Mouse (Mus musculus) Patski (cell line): ENCODE measurements around the gene Dguok. TPM values are rescaled to one million over a fixed set of nuclear protein-coding genes. Genes with fewer than 3 reads are reported as not detected.

ENCODE experiments used
- ATAC-seq: fragments of 100-300 bp; one replicate; pipeline ENCODE4 v1.8.0; 2021
- CTCF ChIA-PET: fragments of 350-600 bp; sonication (Branson Sonifier 250); formaldehyde crosslinking; loops from one replicate; lab custom pipeline; 2022; ENCODE audit warnings: inconsistent platforms; lab: Charles Lee
- POLR2A ChIA-PET: fragments of 350-600 bp; sonication (Branson Sonifier 250); formaldehyde crosslinking; loops from one replicate; lab custom pipeline; 2022; ENCODE audit warnings: antibody characterized with exemption, inconsistent platforms; lab: Charles Lee
- DNase-seq: peaks from one replicate; pipeline ENCODE4 v3.0.0-alpha.2; 2011; ENCODE audit warnings: low read depth, low spot score
- H3K27me3 ChIP-seq: fragments of 371-371 bp; one replicate; pipeline ENCODE4 v1.5.1; 2021
- CTCF ChIP-seq: fragments of 100-300 bp; IDR thresholded peaks from one replicate; pipeline ENCODE4 v1.5.1; 2021
- in situ Hi-C: fragments of 300-500 bp; cut with MboI; formaldehyde crosslinking; loops from 3 replicates; pipeline ENCODE4 v1.11.1; 2018; ENCODE audit warnings: low pct_unique_long_range_greater_than_20kb, mixed read lengths
- polyA plus RNA-seq: library from polyadenylated mRNA; unstranded; gene quantifications from one replicate; pipeline ENCODE4 v1.2.3, GENCODE M21; 2021

Gene Dguok
- polyA plus RNA-seq, 1 experiment from 2014 or later = 42.2 TPM

DNA sequence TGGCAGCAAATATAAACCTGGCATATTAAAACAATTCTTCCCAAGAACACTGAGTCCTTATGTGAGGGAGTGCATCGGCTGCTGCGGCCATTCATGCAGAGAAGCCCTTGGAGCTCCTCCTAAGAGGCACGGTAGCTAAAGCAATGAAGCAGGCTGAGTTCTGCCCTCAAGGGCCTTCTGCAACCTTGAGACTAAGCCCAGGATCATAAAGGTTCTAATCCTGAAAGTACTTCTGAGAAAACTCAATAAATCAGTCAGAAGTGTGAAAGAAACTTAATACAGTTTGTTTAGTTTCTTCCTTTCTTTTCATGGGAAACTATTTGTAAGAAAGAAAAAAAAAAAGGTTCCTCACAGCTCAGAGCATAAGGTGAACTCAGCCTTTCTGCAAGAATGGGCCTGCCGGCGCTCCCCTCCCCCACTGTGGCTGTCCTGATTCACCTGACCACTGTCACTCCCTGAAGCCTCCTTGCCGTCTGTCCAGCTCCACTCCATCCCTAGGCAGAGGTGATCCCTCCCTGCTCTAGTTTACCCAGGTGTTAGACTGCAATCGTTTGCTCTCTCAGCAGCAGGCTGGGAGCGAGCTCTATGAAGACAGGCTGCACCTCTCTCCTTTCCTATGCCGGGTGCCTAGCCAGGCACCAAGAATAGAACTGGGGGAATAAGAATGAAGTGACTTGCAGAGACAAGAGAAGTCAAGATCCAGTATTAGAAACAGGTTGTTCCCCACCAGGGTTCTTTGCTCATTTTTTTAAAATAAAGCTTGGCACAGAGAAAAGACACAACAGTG, 5.1 kb downstream of the Dguok start:
- no peak for TF ChIP-seq CTCF
- ChIA-PET CTCF (interaction anchor here (0.8 to 1.9 kb wide), 3 partner anchors 62 to 142 kb away, joined by 3 to 5 read pairs (median 4); no protein-coding TSS in a partner anchor), POLR2A (interaction anchor here (0.9 kb wide), 1 partner anchor 34 kb away, joined by 3 read pairs; no protein-coding TSS in a partner anchor)
- no peak for ATAC-seq
- in situ Hi-C loops = no loop called here
- DNase-seq = no peak
- no peaks in the 10 kb centered on the region for H3K27me3 ChIP-seq

DNA sequence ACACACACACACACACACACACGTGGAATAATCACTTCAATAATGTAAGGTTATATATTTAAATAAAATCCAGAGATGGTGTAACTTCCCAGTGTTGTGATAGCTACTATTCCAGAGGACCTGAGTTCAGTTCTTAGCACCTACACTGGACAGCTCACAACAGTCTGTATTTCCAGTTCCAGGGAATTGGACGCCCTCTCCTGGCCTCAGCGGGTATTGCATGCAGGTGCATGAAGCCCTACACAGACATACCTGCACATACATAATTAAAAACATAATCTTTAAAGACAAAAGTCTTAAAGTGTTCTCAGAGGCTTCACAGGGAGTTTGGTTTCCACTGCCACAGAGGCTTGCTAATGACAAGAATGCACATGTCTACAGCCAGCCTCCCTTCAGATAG, 6.3 kb downstream of the Dguok start:
- CTCF ChIA-PET = interaction anchor here (1.9 kb wide), 1 partner anchor 65 kb away, joined by 5 read pairs; no protein-coding TSS in a partner anchor
- ATAC-seq (no peak), DNase-seq (no peak)
- no peaks in the 10 kb centered on the region for H3K27me3 ChIP-seq
- in situ Hi-C loops = no loop called here
- POLR2A ChIA-PET = interaction anchor here (0.7 kb wide), 1 partner anchor 38 kb away, joined by 3 read pairs; no protein-coding TSS in a partner anchor
- TF ChIP-seq CTCF = peak; percentile 69

DNA sequence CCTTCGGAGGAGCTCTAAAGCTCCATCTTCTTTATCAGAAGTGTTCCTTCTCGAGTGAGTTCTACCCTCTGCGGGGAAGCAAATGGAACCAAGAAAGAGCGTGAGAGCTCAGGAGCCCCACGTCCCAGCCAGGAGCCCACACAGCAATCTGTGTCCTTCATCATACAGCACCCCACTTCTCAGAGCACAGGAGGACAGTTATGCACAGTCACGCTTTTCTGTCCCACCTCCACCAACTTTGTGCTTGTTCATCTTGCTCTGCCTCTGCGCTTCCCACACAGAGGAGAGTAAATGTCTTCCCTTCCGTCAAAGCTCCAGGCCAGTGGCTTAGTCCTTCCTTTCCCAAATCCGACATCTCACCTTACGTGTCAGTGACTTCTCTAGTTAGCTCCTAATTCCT, 7.7 kb downstream of the Dguok start:
- ChIA-PET POLR2A (no interaction called here), CTCF (interaction anchor here (0.6 kb wide), 1 partner anchor 143 kb away, joined by 3 read pairs; no protein-coding TSS in a partner anchor)
- ATAC-seq (no peak), DNase-seq (no peak)
- H3K27me3 ChIP-seq = no peaks in the 10 kb centered on the region
- no peak for TF ChIP-seq CTCF
- in situ Hi-C loops = no loop called here

DNA sequence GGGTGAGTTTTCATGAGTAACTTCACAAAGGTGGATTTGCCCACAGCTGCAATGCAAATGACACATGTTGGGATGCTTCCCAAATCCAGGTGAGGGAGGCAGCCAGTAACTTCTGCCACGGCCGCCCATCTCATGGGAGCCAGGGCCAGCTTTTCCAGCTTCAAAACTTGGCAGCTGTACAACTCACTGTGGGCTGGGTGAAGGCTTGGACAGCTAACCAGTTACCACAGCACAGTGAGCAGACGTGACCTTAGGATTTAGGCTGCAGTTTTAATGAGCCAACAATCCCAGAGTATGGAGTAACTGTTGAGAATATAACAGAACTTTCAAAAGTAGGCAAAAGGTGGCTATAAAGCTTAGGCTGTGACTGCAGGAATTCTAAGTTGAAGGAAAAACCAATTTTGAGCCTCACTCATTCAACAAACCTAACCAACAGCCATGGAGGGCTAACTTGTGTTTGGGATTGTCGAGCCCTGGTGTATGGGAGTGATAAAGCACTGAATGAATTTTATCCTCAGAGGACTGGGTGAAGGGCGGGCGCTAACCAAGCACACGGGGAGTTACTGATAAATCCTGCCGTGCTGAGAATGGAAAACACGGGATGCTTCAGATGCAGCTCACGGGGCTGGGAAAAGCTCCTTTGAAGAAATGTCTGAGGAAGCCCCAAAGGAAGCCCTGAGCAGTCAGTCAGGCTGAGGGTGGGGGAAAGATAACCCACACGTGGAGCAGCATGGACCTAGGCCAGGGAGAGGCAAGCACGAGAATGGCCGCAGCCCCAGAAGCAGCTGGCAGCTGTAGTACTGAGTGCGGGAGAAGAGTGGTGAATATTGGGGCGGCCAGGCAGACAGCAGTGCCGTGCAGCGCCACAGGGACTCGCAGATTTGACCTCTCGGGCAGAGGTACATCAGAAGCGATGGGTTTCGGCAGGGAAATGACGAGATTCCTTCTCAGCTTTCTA, 9.7 kb downstream of the Dguok start:
- ATAC-seq (peak; percentile 44), DNase-seq (peak; percentile 72)
- ChIA-PET POLR2A (interaction anchor here (0.6 to 1.3 kb wide), 5 partner anchors 8 to 105 kb away, joined by 3 to 4 read pairs (median 3); no protein-coding TSS in a partner anchor), CTCF (interaction anchor here (0.7 to 2.7 kb wide), 6 partner anchors 8 to 147 kb away, joined by 3 to 11 read pairs (median 3); no protein-coding TSS in a partner anchor)
- TF ChIP-seq CTCF = no peak
- in situ Hi-C loops = no loop called here
- no peaks in the 10 kb centered on the region for H3K27me3 ChIP-seq

DNA sequence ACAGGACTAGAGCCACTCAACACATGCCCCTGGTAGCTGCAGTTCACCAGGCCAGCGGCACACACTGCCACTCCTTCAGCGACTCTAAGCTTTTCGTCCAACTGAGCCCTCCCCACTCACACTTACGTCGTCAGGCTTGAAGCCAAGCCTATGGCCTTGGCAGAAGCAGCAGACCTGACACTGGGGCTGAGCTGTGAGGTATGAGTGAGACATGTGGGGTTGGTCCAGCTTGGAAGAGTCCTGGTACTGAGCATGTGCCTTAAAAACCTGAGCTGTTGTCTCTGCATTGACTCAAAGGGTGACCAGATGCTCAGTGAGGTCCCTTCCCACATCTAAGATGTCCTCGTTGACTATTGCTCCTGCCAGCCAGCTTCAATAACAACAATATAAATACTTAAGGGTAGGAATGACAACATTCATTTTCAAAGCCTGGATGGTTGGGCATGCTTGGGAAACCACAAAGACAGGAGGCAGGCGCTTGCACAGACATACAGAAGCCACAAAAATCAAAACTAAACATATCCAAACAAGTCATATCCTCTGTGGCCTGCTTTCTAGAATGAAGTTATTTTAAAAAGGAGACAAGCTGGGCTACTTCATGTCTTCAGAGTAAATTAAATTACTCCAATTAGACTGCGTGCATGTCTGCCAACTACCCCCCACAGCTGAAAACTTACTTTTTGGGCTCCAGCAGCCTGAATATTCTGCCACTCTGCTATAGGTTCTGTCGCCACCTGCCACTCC, 10.6 kb downstream of the Dguok start:
- DNase-seq = peak; percentile 68
- in situ Hi-C loops = no loop called here
- H3K27me3 ChIP-seq = no peaks in the 10 kb centered on the region
- no peak for TF ChIP-seq CTCF
- POLR2A ChIA-PET = interaction anchor here (0.6 to 1.3 kb wide), 3 partner anchors 23 to 102 kb away, joined by 3 read pairs; no protein-coding TSS in a partner anchor
- CTCF ChIA-PET = interaction anchor here (0.7 to 2.7 kb wide), 6 partner anchors 9 to 38 kb away, joined by 3 to 11 read pairs (median 3); no protein-coding TSS in a partner anchor
- peak; percentile 69 for ATAC-seq

DNA sequence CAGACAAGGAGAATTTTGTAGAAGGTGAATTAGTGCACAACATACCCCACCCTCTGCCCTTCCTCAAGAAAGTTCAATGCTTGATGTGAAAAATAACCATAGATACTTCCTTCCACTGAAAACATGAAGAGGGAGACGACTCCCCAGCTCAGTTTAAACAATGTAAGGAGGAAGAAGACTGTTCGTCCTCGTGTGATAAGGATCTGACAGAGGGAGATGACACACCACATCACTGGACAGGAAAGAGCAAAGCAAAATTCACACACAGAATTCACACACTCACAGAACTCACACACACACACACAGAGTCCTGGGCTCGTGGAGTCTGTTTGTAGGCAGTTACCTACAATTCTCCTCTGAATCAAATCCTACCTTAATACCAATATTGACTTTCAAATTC, 16.1 kb downstream of the Dguok start:
- no peak for TF ChIP-seq CTCF
- ChIA-PET POLR2A (no interaction called here), CTCF (no interaction called here)
- ATAC-seq (no peak), DNase-seq (no peak)
- in situ Hi-C loops = no loop called here
- H3K27me3 ChIP-seq = no peaks in the 10 kb centered on the region

DNA sequence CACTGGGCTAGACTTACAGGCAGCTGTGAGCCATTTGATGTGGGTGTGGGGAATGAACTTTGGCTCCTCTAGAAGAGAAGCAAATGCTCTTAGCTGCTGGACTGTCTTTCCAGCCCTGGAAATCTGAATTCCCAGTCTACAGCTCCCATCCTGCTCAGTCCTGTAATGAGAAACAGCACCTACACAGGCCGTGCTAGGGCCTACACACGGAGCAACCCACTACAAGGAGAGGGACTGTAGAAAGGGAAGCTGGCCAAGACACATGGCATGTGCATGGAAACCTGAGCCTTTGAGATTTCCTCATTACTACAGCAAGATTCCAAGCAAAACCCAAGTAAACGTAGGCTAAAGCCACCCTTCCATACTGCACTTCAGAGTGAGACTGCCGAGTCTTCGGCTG, 18.6 kb downstream of the Dguok start:
- POLR2A ChIA-PET = interaction anchor here (1.2 kb wide), 1 partner anchor 22 kb away, joined by 3 read pairs; no protein-coding TSS in a partner anchor
- TF ChIP-seq CTCF = no peak
- ATAC-seq (no peak), DNase-seq (no peak)
- CTCF ChIA-PET = interaction anchor here (1.4 kb wide), 1 partner anchor 25 kb away, joined by 3 read pairs; no protein-coding TSS in a partner anchor
- H3K27me3 ChIP-seq = no peaks in the 10 kb centered on the region
- in situ Hi-C loops = no loop called here

DNA sequence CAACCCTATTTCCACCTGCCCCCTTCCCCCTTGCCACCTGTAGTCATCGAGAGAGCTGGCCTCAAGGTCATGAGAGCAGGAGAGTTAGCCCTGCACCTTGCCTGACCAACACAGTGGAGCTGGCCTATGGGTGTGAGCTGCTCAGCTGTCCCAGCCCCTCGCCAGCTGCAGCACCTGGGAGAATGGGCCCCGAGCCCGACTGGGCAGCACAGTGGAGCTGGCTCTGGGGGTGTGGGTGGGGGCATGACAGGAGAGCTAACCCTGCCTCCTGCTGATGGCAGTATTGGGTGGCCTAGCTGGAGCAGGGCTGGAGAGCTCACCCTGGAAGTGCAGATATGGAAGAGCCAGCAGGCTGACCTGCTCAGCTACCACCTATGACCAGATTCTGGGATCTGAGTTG, 19.5 kb downstream of the Dguok start:
- no peak for TF ChIP-seq CTCF
- CTCF ChIA-PET = interaction anchor here (1.0 kb wide), 1 partner anchor 10 kb away, joined by 3 read pairs; no protein-coding TSS in a partner anchor

DNA sequence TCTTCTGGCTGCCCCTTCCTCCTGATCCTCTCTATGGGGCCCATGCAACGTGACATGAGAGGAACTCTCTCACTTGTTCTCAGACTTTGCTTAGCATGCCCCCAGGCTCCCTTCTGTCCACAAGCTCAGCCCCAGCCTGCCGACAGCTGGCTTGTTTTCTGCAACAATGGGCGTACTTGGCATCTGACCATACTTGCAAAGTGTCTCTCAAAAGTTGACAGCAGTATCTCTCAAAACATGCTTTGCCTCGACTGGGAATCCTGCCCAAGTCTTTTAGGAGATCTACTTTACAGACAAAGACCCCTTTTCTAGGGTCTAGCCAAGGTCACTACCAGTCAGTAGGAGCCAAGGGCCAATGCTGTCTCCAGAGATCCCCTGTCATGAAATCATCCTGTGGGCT, 20.9 kb downstream of the Dguok start:
- no peaks in the 10 kb centered on the region for H3K27me3 ChIP-seq
- ChIA-PET CTCF (no interaction called here), POLR2A (no interaction called here)
- no peak for ATAC-seq
- TF ChIP-seq CTCF = no peak
- in situ Hi-C loops = no loop called here
- DNase-seq = no peak

More for the DNA sequence above, 19.5 kb downstream of the Dguok start:
- in situ Hi-C loops = no loop called here
- ATAC-seq = no peak
- DNase-seq = no peak
- POLR2A ChIA-PET = no interaction called here
- no peaks in the 10 kb centered on the region for H3K27me3 ChIP-seq
